Mouse (Mus musculus) 3134 (cell line): ENCODE measurements around the gene Nf2.
"Not testable (repeated sequence)": the region's sequence is repeated elsewhere in the genome, so short reads cannot be mapped to it uniquely, and the experiment has no call there.

ENCODE experiments used
- DNase-seq: peaks from one replicate; pipeline ENCODE4 v3.0.0-alpha.2; 2011; ENCODE audit warnings: low spot score; ENCODE audit not compliant: insufficient read length; ENCODE audit errors: extremely low read depth

Gene Nf2

GRCm38 (mm10) chr11:4838235-4838634 lies 11.1 kb downstream of the Nf2 start:
- peak; percentile 49 for DNase-seq

- no peak for DNase-seq
Observed at GRCm38 (mm10) chr11:4837342-4837741, 12.0 kb downstream of the Nf2 start.

DNA sequence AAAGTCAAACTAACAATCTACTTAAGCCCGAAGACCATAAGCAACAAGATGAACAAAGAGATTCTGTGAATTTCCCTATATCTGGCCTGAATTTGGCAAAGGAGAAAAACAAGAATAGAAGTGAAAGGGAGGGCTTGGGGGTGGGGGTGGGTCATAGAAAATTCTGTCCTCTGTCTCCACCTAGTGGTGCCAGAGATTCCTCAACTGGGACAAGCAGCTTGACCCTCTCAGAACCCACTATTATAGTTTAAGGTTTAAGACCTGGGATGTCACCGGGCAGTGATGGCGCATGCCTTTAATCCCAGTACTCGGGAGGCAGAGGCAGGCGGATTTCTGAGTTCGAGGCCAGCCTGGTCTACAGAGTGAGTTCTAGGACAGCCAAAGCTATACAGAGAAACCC lies 12.6 kb downstream of the Nf2 start:
- peak; percentile 44 for DNase-seq

DNA sequence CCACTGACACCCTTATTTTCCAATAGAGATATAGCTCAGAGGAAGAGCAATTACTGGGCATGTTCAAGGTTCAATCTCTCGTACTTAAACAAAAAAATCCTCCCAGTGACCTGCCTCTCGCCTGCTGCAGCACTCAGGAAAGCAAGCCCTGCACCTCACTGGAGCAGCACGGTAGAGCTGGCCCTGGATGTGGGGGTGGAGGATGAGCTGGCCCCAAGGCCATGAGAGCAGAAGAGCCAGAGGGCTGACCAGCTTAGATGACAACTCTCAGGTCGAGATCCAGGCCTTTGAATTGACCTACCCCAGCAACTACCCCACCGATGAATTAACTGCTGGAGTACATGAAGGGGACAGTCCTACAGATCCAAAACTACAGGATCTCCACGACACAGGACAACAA lies 13.9 kb downstream of the Nf2 start:
- no peak for DNase-seq

- no peak for DNase-seq
Observed at GRCm38 (mm10) chr11:4833295-4833939, 15.9 kb downstream of the Nf2 start.

DNA sequence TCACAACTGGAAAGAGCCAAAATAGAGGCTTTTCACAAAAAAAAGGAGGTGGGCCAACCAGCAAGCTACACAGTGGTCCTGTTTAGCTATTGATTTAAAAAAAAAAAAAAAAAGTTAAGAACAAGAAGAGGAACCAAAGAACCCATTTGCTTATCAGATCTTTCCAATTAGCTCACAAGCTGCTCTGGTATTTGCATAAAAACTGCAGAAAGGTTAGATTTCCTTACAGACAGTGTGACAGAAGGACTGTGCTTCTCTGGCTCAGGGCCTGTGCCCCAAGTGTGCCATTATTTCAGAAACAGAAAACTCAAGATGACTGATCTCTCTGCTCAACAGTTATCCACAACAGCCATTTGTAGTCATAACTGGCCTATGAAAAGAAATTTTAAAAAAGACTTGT lies 18.3 kb downstream of the Nf2 start:
- no peak for DNase-seq

- DNase-seq: no peak
Observed at GRCm38 (mm10) chr11:4827916-4828315, 21.4 kb downstream of the Nf2 start.

DNA sequence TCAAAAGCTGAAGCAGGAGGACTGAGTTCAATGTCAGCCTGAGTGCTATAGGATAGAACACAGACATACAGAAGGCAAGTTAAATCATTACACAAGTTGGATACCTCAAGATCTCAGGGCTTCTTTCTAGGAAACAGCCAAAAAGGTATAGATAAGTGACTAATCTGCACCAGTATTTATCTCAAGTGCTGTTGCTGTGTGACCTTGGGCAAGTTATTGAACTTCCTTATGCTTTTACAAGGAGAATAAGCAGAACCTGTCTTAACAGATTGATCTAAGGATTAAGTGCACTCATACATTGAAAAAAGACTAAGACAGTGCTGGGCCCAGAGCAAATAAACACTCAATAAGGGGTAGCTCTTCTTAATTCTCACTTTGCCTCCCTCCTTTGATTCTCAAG lies 22.0 kb downstream of the Nf2 start:
- no peak for DNase-seq

DNA sequence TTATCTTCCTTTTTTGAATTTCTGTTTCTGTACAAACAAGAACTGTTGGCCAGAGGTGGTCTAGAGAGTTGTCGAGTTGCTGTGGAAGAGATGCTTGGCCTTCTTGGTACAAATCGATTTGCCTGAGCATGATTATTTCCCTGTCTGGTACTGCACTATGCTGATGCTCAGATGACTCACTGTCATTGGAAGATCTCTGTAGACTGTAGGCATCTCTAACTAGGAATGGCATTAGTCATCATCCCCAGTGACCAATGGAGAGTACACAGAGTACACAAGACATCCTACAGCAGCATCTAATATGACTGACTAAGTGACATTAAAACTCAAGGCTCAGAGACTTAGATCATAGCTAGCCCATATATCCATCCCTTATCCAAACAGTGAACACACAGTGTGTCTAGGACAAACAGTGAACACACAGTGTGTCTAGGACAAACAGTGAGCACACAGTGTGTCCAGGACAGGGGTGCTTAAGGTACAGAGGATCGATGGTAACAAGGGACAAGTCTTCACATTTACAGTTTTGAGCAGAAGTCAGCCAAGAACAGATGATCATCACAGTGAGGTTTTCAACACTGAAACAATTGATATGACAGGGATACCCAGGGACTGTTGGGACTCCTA lies 23.1 kb downstream of the Nf2 start:
- peak; percentile 59 for DNase-seq

DNA sequence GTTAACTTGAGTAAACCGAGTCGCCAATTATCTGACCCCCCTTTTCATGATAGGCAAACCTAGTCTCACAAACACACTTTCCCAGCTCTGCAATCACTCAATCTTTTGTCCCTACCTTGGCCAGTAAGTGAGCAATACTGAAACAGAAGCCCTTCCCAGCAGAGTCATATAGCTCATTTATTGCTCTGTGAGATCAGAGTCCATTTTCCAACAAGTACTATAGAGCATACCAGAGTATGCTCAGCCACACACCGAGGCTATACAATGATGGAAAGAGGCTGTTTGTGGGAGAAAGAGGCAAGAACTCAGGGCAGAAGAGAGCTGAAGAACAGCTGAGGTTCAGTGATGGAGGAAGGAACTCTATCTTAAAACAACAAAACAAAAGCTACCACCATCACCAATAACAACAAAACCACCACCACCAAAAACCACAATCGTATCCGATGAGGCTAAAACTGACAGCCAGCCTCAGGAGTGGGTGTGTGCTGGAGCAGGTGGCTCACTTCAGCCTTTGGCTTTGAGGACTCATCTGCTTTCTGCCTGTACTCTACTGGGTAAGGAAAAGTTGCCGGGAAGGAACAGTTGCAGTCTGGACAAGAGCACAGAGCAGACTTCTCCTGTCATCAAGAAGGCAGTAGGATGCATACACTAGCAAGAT lies 25.6 kb downstream of the Nf2 start:
- DNase-seq: no peak

DNA sequence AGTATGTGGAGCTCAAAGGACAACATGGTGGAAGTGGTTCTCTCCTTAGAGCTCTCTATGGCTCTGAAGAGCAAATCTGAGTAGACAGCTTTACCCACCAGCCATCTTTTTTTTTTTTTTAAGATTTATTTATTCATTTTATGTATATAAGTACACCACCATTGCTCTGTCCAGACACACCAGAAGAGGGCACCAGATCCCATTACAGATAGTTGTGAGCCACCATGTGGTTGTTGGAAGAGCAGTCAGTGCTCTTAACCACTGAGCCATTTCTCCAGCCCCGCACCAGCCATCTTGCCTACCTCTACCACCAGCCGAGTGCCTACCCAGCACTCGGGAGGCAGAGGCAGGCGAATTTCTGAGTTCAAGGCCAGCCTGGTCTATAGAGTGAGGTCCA lies 26.9 kb downstream of the Nf2 start:
- DNase-seq: not testable (repeated sequence)

- no peak for DNase-seq
Observed at GRCm38 (mm10) chr11:4821492-4822445, 27.6 kb downstream of the Nf2 start.

DNA sequence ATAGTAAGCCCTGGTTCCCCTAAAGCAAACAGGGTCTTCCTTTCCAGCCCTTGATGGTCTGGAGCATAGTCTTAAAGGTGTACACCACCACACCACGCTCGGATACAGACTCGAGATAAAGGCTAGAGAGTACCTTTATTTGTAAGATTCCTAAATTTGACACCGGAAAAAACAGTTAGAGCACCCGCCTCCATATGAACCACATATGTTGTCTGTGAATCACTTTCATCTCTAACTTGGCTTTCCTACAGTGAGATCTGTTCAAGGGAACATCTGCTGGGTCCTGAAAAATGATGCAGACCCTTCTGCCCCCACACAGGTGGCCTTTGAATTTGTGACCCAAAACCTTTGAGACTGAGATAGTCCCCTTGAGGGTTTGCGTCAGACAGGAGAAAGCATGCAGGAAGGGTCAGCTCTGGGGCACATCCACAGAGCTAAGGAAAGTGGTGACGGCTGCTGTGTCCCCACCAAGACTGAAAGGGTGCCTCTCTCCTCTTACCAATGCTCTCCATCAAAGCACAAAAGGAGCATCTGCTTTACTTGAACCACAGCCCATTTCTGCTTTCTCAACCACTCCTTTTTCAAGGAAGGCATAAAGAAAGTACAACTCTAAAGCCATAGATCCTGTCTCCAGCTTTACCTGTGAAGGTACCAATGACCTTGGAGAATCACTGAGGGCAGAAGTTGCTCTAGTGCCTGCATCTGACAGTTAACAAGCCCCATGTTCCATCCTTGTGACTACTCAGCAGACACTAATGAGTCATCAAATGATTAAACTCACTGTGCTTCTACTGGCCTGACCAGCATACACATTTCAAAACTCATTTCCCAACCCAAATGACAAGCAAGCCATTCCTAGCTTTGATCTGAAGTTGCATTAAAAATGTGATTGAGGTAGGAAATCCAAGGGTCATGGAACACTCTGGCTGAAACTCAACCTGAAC lies 34.6 kb downstream of the Nf2 start:
- DNase-seq: no peak

- DNase-seq: no peak
Observed at GRCm38 (mm10) chr11:4808311-4808710, 41.0 kb downstream of the Nf2 start.

- DNase-seq: no peak
Observed at GRCm38 (mm10) chr11:4806031-4806715, 43.2 kb downstream of the Nf2 start.

GRCm38 (mm10) chr11:4804921-4805562 lies 44.3 kb downstream of the Nf2 start:
- no peak for DNase-seq

DNA sequence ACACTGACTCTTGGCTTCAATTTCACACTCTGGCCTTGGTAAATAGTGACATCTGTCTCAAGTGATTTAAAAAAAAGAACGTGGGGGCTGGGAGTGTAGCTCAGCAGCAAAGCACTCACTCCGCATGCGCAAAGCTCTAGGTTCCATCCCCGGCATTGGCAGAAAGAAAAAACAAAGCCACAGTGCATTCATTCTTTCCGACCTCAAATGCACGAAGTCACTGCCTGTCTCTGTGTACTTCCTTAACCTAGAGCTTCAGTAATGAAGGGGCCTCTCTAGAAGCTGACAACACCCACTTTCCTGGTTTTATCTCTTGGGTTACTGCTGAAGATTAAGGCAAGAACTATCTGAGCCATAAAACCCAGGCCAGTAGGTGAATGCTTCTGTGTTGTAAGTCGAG lies 45.4 kb downstream of the Nf2 start:
- no peak for DNase-seq

GRCm38 (mm10) chr11:4803426-4803825 lies 45.9 kb downstream of the Nf2 start:
- no peak for DNase-seq

- DNase-seq: no peak
Observed at GRCm38 (mm10) chr11:4803008-4803407, 46.3 kb downstream of the Nf2 start.
